Mouse (Mus musculus) B cell, adult 2 months (primary cell): ENCODE data around the gene Jade1.

Experiments used
- DNase-seq, 2 experiments: peaks; one replicate each; pipeline ENCODE4 v3.0.0; 2022

The Jade1 gene

GRCm38 (mm10) chr3:41580401-41581323, 25.1 kb downstream of the Jade1 start:
- no peak for DNase-seq

DNA sequence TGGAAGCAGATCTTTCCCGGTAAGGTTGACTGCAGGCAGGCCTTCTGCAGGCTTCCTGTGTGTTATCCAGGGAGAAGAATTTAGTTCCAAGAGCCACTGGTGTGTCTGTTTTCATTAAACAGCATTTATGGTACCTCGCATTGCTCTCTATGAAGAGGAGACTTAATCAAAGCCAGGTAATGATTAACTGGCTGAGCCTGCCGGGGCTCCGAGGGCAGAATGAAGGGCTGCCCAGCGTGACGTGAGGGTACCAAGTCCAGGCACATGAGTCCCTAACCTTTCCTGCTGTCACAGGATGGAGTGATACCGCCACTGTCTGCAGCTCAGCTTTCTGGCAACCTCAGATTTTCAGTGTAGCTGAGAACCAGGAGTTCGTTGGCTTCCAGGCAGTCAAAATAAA, 25.9 kb downstream of the Jade1 start:
- no peak for DNase-seq

DNA sequence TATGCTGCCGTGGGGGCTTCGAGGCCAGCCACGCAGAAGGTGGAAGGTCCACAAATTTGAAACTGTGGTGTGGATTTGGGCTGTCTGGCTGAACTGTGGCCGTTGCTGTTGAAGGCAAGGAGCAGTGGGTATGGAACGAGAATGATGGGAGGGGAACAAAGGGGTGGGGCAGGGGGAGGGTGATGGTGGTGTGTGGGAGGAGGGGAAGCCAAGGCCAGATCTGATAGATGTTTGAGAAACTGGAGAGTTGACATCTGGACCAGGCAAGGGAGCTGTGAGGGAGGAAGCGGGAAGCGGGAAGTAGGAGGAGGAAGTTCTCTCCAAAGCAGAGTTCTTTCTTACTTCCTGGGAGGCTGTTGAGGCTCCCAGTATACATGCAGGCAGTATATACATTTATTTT, 26.7 kb downstream of the Jade1 start:
- DNase-seq: no peak

DNA sequence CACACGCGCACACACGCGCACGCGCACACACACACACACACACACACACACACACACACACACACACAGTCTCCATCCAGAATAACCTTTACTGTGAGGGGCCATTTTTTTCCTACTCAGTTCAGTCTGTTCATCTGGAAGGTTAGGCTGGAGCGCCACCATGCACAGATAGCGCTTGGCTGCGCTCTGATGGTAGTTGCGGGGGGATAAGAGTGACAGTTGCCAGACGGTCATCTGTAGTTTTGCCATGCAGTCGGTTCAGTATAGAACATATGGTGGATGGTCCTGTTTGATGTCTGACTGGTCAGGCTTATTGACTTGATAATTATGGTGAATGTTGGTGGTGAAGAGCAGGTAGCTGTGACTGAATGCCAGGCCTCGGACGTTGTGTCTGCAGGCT, 27.6 kb downstream of the Jade1 start:
- DNase-seq: no peak

DNA sequence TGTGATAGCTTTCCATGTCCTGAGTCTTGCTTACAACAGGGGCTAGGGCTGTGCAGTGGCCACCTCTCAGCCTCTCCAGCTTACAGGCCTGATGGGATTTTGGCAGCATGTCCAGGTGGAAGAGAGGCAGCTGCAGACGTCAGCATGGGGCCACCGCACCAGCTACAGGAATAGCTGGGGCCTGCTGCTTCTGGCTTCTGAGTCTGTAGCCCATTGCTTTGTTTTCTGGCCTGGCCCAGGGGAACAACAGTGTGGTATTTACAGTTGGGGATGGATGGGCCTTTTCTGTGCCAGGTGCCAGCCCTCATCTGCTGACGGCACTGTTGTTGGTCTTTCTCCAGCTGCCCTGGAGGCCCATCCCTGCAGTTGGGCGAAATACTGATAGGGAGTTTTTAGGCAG, 28.1 kb downstream of the Jade1 start:
- DNase-seq: no peak

DNA sequence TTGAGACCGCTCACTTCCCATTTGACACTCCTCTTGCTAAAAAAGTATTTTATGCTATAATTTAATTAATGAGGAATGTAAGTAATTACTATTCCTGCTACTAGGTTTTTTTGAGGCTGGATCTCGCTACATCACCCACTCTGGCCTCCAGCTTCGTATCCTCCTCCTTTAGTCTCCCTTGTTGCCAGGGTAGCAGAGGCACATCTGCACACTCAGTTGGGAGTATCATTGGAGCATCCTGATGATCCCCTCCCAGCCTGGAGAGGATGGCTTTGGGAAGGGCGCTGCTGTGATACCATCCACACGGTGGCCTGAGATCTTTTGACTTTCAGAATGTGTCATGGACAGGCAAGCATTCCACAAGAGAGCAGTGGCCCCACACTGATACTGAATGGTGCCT, 30.0 kb downstream of the Jade1 start:
- DNase-seq: no peak

DNA sequence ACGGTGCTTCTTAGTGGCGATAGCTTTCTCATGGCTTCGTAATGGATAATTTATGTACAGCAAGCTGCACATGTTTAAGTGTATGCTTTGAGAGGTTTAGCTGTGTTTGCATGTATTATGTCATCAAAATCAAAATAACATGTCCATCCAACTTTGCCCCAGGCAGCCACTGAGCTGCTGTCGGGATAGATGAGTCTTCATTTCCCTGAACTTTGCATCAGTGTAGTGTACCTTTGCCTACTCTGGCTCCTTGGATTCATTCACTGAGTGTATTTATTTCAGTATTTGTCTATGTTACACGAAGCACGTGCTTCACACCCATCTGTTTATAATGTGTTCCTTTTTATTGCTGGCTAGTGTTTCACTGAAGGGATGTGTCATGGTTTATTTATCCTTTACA, 30.8 kb downstream of the Jade1 start:
- no peak for DNase-seq

DNA sequence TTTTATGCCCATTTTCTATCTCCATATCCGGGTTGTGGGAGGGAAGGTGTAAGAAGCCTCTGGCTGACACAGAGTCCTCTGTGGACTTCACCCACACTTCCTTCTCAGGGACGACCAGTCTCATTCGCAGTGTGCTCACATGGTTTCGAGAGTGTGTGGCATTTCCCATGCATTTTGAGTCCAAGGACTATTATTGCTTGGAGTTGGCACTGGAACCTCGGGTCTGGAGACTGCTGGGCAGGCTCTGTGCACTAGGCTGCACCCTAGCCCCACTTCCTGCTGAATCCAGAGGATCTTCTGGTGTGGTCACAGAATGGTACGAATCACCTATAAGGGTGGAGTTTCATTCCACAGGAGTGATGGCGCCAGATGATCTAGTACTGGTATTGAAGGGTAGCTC, 31.4 kb downstream of the Jade1 start:
- no peak for DNase-seq

DNA sequence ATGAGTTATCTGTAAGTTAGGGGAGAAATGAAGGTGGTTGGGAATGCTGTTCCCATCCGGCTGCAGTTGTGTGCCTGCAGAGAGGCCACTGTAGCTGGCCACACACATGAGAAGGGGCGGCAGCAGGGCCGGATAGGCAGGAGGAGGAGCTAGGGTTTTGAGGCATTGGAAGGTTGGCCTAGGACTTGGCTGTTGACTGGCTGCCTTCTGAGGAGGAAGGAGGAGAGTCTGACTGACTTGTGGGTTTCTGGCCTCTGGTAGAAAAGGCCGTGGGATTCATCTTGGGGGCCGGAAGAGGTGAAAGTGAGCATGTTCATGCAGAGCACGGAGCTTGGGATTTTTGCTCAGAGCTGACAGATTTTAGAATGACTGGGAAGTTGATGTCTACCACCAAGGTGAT, 32.1 kb downstream of the Jade1 start:
- no peak for DNase-seq

DNA sequence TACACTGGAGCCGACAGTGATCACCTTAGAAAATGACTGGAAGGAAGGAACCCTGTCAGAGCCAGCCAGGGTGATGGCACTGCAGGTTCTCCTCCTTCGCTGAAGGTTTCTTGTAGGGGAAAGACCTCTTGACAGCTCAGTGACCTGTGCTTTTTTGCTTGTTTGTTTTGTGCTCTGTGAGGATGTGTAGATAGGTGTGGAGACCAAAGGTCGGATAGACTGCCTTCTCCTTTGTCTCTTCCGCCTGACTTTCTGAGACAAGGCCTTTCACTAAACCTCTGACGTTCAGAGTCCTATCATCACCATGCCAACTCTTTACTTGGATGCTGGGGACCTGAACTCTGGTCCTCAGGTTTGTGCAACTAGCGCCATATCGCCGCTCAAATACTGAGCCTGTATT, 33.0 kb downstream of the Jade1 start:
- DNase-seq: no peak

- no peak for DNase-seq
Observed at GRCm38 (mm10) chr3:41589246-41589914, 33.8 kb downstream of the Jade1 start.

DNA sequence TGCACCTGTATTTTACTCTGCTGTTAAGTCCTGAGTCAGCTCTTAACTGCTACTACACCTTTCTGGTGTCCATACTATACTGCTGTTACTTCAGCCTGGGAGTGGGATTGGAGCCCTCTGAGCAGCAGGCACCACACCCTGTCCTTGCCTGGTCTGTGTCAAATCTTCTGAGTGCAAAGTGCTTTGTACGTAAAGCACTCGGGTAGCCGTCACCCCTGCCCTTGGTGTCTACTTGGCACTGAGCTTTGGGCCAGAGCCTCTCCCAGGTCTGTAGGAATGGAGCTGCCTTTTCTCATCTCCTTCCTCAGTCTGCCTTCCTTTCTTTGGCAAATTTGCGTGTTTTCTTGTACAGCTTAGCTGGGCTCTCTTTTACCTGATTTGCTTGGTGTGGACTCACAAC, 34.5 kb downstream of the Jade1 start:
- DNase-seq: no peak

DNA sequence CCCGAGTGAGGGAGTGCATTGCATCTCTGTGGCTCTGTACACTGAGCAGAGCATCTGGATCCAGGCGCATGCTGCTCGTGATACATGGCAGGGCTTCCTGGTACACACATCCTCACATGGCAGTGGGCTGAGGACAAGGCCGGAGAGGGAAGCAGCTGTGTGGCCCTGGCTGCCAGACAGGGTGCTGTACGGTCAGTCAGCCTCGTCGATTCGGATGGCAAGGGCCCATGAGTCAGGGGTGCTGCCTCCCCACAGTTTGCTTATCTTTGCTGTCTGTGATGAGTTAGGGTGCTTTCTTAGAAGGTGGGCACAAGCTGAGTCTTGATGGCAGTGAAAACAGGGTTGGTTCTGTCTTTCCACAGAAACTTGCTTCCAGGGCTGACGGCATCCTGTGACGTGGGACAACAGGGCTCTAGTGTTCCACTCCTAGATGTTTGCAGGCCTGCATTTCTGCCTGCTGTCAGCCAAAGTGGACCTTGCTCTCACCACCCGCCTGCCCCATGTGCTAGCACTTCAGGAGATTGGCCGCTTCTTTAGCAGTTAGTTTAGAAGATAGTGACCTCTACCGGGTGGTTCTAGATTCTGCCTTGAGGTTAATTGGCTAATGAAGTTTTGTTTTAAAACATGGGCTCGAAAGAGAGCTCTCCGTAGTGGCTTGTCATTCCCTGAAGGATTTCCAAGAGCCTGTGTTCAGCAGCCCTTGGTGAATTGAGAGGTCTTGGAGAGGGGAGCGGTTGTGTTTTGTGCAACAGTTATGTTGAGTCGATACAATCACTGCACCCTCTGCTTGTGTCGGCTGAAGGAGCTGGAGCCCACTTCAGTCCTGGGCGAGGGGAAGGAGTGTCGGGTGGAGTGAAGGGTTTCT, 35.4 kb downstream of the Jade1 start:
- no peak for DNase-seq

DNA sequence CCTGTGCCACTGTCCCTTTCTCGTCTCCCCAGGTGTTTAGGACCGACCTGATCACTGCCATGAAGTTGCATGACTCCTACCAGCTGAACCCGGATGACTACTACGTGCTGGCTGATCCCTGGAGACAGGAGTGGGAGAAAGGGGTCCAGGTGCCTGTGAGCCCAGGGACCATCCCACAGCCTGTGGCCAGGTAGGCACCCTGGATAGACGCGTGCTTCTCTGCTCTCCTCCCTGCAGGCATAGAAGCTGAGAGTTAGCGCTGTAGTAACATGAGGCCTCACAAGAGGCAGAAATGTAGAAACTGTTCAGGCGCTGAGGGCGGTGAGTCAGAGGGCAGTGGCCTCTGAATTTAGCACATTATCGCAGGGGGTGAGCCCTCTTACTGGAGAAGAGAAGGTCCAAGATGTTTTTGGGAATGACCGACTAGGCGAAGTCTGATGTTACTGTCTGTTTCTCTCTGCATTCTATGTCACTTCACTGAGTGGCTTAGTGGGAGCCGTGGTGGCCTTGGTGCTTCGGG, 36.2 kb downstream of the Jade1 start:
- no peak for DNase-seq

DNA sequence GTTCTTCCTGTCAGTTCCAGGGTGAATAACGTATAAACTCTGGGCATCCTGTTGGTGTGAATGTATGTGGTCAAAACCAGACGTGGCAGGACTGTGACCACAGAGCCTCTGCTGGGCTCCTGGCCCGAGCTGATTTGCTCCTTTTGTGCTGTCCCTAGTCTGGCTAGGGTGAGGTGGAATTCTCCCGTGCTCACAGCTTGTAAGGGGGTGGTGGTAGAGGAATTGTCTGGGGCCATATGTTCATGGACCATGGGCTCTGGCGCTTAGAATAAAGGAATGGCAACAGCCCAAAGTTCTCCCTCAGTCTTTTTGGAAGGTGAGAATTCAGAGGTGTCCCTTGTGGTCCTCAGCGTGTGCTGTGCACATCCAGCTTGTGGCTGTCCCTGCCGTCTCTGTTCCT, 37.3 kb downstream of the Jade1 start:
- no peak for DNase-seq

DNA sequence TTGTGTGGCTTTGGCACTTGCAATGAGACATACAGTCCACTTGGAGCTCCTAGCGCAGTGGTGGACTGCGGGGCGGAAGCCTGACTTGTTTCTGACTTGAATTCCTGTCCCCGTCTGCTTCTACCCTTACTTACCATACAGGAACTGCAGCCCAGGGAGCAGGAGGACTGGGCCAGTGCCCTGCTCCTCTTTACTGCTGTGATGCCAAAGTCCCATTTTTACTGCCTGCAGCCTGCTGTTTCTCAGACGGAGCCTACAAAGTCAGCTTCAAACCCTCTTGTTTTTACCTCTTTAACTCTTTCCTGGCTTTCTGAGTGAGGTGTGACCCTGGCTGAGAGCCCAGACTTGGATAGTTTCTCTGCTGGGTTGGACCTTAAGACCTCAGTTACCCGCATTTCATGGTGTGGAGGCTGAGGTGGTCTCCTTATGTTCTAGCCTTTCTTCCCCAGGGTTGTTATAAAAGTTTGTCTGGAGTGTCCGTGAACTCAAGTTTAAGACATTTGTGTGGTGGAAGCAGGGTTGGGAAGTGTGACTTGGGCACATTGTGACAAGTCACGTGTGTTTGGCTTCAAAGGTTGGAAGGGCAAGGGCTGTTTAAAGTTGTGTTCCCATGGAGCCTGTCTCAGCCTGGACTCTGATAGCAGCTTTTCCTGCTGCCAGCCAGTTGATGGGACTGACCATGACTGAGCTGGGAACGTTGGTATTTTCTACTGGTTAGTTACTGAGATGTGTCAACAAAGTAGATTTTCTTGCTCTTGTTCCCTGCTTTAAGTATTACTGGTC, 38.8 kb downstream of the Jade1 start:
- no peak for DNase-seq

DNA sequence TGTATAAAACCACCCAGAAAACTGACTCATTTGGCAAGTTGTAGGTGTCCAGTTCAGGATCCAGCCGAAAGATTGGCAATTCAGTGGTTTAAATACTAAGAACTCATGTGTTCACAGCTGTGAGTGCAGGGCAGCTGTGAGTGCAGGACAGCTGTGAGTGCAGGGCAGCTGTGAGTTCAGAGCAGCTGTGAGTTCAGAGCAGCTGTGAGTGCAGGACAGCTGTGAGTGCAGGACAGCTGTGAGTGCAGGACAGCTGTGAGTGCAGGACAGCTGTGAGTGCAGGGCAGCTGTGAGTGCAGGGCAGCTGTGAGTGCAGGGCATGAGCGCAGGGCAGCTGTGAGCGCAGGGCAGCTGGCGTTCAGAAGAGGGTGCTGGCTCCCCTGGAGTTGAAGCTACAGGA, 39.5 kb downstream of the Jade1 start:
- DNase-seq: no peak

DNA sequence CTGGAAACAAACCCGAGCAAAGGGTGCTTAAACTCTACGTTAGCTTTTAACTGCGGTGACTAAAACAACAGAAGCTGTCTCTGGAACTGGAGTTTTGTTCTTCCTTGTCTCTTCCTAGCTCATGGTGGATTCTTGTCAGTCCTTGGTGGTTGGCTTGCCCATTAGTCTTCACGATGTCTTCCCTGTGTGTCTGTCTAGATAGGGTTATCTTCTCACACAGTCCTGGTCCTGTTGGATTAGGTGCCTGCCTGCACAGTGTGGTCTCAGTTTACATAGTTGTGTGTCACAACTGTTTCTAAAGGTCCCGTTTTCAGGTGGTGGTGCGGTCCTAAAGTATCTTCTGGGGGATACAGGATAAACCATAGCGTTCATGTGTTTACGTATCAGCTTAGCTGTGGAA, 41.5 kb downstream of the Jade1 start:
- DNase-seq: no peak

- no peak for DNase-seq
Observed at GRCm38 (mm10) chr3:41598412-41598811, 42.9 kb downstream of the Jade1 start.

GRCm38 (mm10) chr3:41599226-41599625, 43.7 kb downstream of the Jade1 start:
- DNase-seq: no peak

DNA sequence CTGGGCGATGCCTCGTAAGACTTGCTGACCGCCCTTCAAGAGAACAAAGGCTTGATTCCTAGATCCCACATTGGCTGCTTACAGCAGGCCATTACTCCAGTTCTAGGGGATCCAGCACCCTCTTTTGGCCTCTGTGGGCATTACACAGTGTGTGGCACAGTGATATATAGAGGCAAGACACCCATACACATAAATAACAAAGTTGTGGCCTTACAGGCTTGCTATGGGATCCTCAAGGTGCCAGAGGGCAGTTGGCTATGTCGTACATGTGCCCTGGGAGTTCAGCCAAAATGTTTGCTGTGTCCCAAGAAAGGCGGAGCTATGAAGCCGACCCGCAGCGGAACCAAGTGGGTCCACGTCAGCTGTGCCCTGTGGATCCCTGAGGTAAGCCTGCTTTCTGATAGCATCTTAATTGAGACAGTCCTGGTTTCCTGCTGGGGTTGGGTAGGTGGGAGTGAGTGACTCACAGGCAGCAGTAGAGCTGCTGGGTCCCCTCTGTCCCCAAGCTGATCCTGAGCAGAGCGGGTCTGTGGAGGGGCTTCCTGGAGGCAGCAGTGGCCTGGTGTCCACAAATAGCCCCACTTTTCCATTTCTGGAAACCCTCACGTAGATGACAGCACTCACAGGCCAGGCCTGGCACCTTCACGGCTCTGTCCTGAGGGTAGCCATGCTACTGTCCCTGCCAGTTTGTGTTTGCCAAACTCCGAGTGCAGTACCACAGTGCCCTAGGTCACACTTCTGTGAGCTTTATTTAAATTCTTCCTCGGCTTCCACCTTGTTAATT, 44.5 kb downstream of the Jade1 start:
- DNase-seq: peak; percentile 70
